Mouse (Mus musculus) E14TG2a.4 (cell line): ENCODE measurements at regions not wholly inside any gene's neighbourhood (a gene's known extent, or its start where the extent isn't known, plus 50 kb on each side); places are given as distances from the start of the nearest gene placed in this dataset.

Experiments
- H3K27me3 ChIP-seq: 2 replicates; pipeline ENCODE4 v1.6.1; 2014; ENCODE audit warnings: low read length, control low read depth; ENCODE audit not compliant: insufficient read depth
- H3K36me3 ChIP-seq: 2 replicates; pipeline ENCODE4 v1.6.1; 2014; ENCODE audit warnings: low read length, control low read depth; ENCODE audit not compliant: insufficient read depth
- H3K4me1 ChIP-seq: replicated peaks from 2 replicates; pipeline ENCODE4 v1.6.1; 2014; ENCODE audit warnings: low read depth, low read length, control low read depth
- H3K4me3 ChIP-seq: replicated peaks from 2 replicates; pipeline ENCODE4 v1.5.1; 2014; ENCODE audit warnings: mild to moderate bottlenecking, low read length
- H3K9me3 ChIP-seq: 2 replicates; pipeline ENCODE4 v1.6.1; 2014; ENCODE audit warnings: low read length, control low read depth
- CTCF ChIP-seq: conservative IDR thresholded peaks from 2 replicates; pipeline ENCODE4 v1.5.1; 2014; ENCODE audit warnings: low read length
- NANOG ChIP-seq: IDR thresholded peaks from 2 replicates; pipeline ENCODE4 v1.6.1; 2014; ENCODE audit warnings: borderline replicate concordance, low read length, mixed read lengths
- POU5F1 ChIP-seq: IDR thresholded peaks from 2 replicates; pipeline ENCODE4 v1.6.1; 2014; ENCODE audit warnings: low read length, borderline replicate concordance

DNA sequence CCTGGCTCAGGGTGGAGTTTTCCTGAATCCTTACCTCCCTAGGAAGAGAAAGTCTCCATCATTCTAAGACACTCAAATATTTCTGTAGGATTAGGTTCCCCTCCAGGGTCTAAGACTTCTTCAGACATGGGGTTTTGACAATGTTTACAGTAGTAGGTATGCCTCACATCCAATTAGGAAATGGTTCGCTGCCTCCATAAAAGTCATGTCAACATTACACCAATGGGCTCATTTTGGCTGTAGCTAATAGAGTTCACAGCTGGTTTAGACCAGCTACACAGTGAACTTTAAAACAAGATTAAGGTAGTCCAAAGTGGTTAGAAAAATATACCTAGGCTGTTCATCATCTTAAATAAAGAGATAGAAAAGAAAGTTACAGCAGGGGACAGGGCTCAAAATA, 113.3 kb downstream of the Car2 start:
- peaks cover 62% of the 10 kb centered on the region for H3K9me3 ChIP-seq
- H3K27me3 ChIP-seq = no peaks in the 10 kb centered on the region
- H3K4me1 ChIP-seq = peaks cover 45% of the 10 kb centered on the region
- TF ChIP-seq NANOG = no peak
- no peak for TF ChIP-seq CTCF
- TF ChIP-seq POU5F1 = no peak
- peaks cover 46% of the 10 kb centered on the region for H3K36me3 ChIP-seq
- no peak overlapping the region for H3K4me3 ChIP-seq

DNA sequence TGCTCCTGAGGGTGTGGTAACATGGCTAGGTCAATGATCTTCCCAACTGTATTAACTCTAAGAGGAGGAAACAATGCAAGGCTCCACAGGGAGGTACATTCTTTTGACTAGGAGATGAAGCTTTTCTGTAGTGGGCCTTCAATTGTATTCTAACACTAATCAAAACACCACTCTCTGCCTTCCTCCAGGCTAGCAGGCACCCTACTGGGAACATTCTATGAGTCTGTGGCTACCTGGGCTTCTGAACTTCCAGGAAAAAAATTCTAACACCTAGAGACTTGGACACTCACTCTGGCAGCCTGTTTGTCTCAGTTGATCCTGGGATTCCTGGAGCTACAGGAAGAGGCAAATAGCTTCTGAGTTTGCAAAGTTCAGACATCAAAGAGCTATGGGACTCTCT, 113.8 kb downstream of the Car2 start:
- peaks cover 57% of the 10 kb centered on the region for H3K9me3 ChIP-seq
- peaks cover 48% of the 10 kb centered on the region for H3K4me1 ChIP-seq
- no peak overlapping the region for H3K4me3 ChIP-seq
- peak; percentile 97 for TF ChIP-seq NANOG
- TF ChIP-seq POU5F1 = no peak
- H3K36me3 ChIP-seq = peaks cover 41% of the 10 kb centered on the region
- no peaks in the 10 kb centered on the region for H3K27me3 ChIP-seq

DNA sequence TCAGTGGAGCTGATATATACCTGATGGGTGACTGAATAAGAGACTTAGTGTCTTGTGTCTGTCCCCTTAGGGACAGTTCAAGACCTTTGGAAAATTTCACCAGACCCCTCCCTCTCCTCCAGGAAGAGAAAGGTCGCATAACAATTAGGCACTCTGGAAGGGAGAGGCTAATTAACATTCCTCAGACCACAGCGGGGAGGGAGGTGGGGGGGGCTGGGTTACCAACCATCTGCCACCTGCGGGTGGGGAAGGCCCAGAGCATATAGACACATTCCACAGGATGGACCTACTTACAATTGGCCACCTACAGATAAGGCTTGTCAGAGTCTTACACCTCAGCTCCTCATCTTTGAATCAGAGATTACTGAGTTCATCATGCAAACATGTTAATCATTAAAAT, 114.6 kb downstream of the Car2 start:
- no peak overlapping the region for H3K4me3 ChIP-seq
- no peaks in the 10 kb centered on the region for H3K27me3 ChIP-seq
- no peak; the same call in 1 of the 2 replicates for TF ChIP-seq POU5F1
- peak; percentile 64 for TF ChIP-seq NANOG
- peaks cover 34% of the 10 kb centered on the region for H3K36me3 ChIP-seq
- H3K9me3 ChIP-seq = peaks cover 50% of the 10 kb centered on the region
- peaks cover 55% of the 10 kb centered on the region for H3K4me1 ChIP-seq

DNA sequence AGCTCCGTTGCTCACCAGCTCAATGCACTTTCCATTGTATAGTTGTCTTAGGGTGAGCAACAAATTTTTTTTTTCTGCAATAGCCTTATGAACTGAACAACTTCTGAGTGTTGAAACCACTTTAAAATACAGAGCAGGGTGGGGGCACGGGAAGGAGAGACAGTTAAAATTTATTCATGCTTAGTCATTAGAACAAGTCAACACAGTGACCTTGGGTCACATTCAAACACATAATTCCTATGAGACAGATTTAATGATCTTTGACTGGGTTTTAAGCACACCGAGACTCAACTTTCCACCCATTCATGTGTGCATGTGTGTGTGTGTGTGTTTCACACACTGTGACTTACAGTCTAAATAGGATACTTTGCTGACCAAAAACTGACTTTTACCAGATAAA, 121.7 kb downstream of the Car2 start:
- Histone ChIP-seq H3K4me1 (peaks cover 45% of the 10 kb centered on the region), H3K4me3 (no peak overlapping the region)
- no peak for TF ChIP-seq CTCF
- TF ChIP-seq POU5F1 = no peak
- no peak for TF ChIP-seq NANOG

DNA sequence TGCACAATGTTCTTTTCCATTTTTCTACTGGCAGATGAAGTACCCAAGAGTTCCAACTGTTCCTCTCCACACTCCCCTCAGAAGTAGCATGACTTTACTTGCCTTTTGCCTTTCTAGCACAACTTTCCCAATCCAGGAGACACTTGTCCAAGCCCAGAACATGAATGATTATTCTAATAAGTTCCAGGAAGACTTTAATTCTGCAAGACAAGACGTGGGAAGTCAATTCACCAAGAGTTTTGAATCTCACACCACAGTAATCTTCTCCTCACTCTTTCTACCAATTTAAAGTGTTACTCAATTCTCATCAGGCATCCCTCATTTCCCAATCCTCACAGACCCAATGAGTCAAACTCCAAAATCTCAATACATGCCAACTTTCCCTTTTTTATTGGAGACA, 122.4 kb downstream of the Car2 start:
- H3K27me3 ChIP-seq = no peaks in the 10 kb centered on the region

More for the DNA sequence above, 121.7 kb downstream of the Car2 start:
- Histone ChIP-seq H3K27me3 (no peaks in the 10 kb centered on the region), H3K36me3 (0 out of 2 replicates have a peak, but pooled peaks cover 6% of the 10 kb centered on the region), H3K9me3 (peaks cover 18% of the 10 kb centered on the region; the same call in 1 of the 2 replicates)

DNA sequence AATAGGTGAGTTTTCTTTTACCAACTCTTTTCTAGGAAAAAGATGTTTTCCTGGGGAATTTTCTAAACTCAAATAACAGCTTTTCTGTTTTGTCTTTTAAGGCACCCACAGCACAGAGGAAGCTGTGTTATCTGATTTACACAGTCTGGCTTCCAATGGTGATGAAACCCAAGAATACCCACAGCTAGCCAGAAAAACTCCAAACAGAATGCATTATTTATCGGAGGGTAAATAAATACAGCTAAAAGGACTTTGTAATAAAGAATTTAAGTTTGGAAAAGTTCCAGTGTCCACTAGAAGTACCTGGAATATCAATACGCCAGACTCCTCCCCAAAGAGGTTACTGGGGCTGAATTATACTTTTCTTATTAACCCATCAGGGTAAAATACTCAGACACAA, 123.7 kb downstream of the Car2 start:
- H3K4me3 ChIP-seq = no peak overlapping the region
- 0 out of 2 replicates have a peak, but pooled peaks cover 6% of the 10 kb centered on the region for H3K36me3 ChIP-seq
- no peak for TF ChIP-seq CTCF
- peaks cover 18% of the 10 kb centered on the region; the same call in 1 of the 2 replicates for H3K9me3 ChIP-seq
- H3K4me1 ChIP-seq = peaks cover 25% of the 10 kb centered on the region
- H3K27me3 ChIP-seq = no peaks in the 10 kb centered on the region

More for the DNA sequence above, 122.4 kb downstream of the Car2 start:
- Histone ChIP-seq H3K4me1 (peaks cover 38% of the 10 kb centered on the region), H3K9me3 (peaks cover 18% of the 10 kb centered on the region; the same call in 1 of the 2 replicates), H3K4me3 (no peak overlapping the region), H3K36me3 (0 out of 2 replicates have a peak, but pooled peaks cover 6% of the 10 kb centered on the region)
- no peak for TF ChIP-seq CTCF
- no peak for TF ChIP-seq NANOG
- TF ChIP-seq POU5F1 = no peak

DNA sequence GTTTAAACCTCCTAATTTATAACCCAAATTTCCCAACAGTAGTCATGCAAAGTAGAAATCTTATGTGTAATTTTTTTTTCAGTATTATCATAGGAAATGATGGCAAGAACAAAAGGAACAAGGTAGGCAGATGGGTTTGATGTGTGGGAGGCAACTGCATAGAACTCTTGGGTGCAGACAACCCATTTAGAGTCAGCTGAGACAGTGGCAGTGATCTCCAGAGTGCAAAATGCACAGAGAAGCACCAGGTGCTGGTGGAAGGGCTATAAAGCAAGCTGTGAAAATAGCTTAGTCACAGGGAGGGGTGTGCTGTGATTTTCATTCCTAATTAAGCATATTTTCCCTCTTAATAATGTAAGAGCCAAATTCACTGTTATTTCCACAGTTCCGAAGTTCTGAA, 130.5 kb downstream of the Car2 start:
- H3K4me3 ChIP-seq = no peak overlapping the region
- H3K27me3 ChIP-seq = no peaks in the 10 kb centered on the region
- H3K36me3 ChIP-seq = no peaks in the 10 kb centered on the region
- no peak for TF ChIP-seq CTCF
- TF ChIP-seq POU5F1 = no peak
- no peaks in the 10 kb centered on the region for H3K9me3 ChIP-seq
- no peaks in the 10 kb centered on the region; the same call in 1 of the 2 replicates for H3K4me1 ChIP-seq

DNA sequence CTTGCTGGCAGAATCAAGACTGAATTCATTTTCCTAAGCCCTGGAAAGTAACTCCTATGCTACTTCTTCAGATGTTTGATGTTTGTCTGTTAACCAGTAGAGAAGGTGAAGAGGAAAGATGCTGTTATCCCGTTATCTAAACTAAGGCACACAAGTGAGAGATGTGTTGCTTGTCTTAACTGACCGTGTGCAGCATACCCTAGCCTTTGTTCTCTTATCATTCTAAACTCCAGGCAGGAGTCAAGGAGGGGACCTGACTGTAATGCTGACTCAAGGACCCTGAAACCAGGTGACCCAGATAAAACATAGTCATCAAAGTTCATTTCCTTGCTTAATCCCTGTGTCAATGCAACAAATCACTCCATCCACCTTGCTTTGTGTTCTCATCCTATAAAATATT, 136.7 kb downstream of the Car2 start:
- peaks cover 7% of the 10 kb centered on the region; the same call in 1 of the 2 replicates for H3K9me3 ChIP-seq
- no peaks in the 10 kb centered on the region; the same call in 1 of the 2 replicates for H3K4me1 ChIP-seq
- H3K4me3 ChIP-seq = no peak overlapping the region
- H3K27me3 ChIP-seq = no peaks in the 10 kb centered on the region
- TF ChIP-seq POU5F1 = no peak
- no peak for TF ChIP-seq NANOG
- TF ChIP-seq CTCF = no peak
- no peaks in the 10 kb centered on the region for H3K36me3 ChIP-seq

DNA sequence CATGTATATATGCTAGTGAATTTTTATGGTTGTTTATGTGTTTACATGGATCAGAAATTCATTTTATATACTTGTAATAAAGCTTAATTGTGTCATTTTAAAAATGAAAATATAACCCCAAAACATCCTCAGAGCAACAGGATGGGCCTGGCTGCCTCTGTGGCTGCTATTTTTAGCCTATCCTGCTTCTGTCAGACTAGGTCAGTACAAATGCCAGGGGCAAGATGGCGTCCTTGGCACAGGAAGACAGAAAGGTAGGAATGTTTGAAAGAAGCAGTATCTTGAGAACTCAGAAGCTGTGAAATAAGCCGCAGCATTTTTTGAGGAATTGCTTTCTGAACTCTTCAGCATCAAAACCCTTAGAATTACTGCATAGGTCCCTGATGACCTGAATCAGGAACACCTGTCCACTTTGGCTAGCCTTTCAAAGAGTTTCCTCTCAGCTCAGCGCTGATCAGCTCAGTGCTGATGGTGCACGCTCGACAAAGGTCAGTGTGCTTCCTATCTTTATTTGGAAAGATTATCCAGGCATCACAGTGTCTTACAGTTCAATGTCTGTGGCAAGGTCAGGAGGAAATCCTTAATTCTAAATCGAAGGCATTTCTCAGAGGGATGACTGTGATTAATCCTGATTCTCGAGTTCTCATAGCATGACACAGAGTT, 154.9 kb downstream of the Car2 start:
- Histone ChIP-seq H3K4me1 (no peaks in the 10 kb centered on the region), H3K9me3 (peaks cover 7% of the 10 kb centered on the region), H3K27me3 (no peaks in the 10 kb centered on the region), H3K36me3 (no peaks in the 10 kb centered on the region), H3K4me3 (no peak overlapping the region)
- TF ChIP-seq CTCF = no peak
- TF ChIP-seq POU5F1 = no peak
- TF ChIP-seq NANOG = no peak
